9 mouse cellular contexts compared by ENCODE assay signal in genomic region chr17:24881738-24882440, GRCm38 (mm10). TPM values are rescaled to one million over a fixed set of nuclear protein-coding genes. Genes with fewer than 3 reads are reported as not detected.
DNase-seq lines count a peak whose midpoint lies in the region; ATAC-seq and TF ChIP-seq lines count a peak whose summit lies in the region.
"Had no signal": no experiment of that assay in that cellular context is flagged by ENCODE, and none has a peak within 500 bp of the region (broad histone marks: within the 10 kb centered on the region; RNA-seq: fewer than 3 reads in every experiment).

No protein-coding gene starts in this region.

- no peak overlapping the region for H3K4me2 ChIP-seq in limb, embryonic 11.5 days (ENCODE audit: low read depth, severe bottlenecking)
- H3K4me2 ChIP-seq in intestine, embryonic 16.5 days (ENCODE audit: low read depth, low read length) = no peak overlapping the region
- H3K4me2 ChIP-seq: neural tube, embryonic 13.5 days had no signal

- no peak for TF ChIP-seq POLR2A in cerebellum, adult 2 months (IDR thresholded peaks at IDR 0.05; ENCODE audit: borderline replicate concordance, insufficient read depth, low read length)

- peaks cover 5% of the 10 kb centered on the region; the same call in 1 of the 2 replicates for H3K36me3 ChIP-seq in limb, embryonic 11.5 days (ENCODE audit: control insufficient read depth, insufficient read depth, low read length)
- peaks cover 25% of the 10 kb centered on the region for H3K36me3 ChIP-seq in limb, embryonic 10.5 days
- H3K36me3 ChIP-seq in intestine, embryonic 16.5 days (ENCODE audit: control insufficient read depth, insufficient read depth, low read length) = 0 out of 2 replicates have a peak, but pooled peaks cover 4% of the 10 kb centered on the region

- no peak overlapping the region for H3K27ac ChIP-seq in cerebellum, adult 2 months (ENCODE audit: insufficient read depth, low read length)
- H3K27ac ChIP-seq in limb, embryonic 11.5 days (replicated peaks; ENCODE audit: low read depth, low read length) = no peak overlapping the region
- no peak overlapping the region for H3K27ac ChIP-seq in limb, embryonic 10.5 days
- no peak overlapping the region for H3K27ac ChIP-seq in intestine, embryonic 16.5 days (ENCODE audit: low read length)
- H3K27ac ChIP-seq: neural tube, embryonic 13.5 days had no signal

- no peak for DNase-seq in cerebellum, adult 2 months
- DNase-seq in cerebellum, adult 11 months = no peak
- DNase-seq in limb, embryonic 11.5 days (ENCODE audit: low spot score) = peak; percentile 58
- no peak for DNase-seq in limb, embryonic 10.5 days (ENCODE audit: low spot score)
- peak; percentile 18 for DNase-seq in T-cell, adult 2 months (ENCODE audit: low spot score)
- peak; percentile 72 to 75 for DNase-seq in kidney, postnatal 4 days
- DNase-seq in frontal cortex, postnatal 14 days (ENCODE audit: low spot score in 2 of 2) = no peak

- 37% methylated on average over 7 of the region's 7 CpGs for WGBS in cerebellum, adult 2 months
- 51% methylated on average over 7 of the region's 7 CpGs for WGBS in limb, embryonic 11.5 days
- WGBS in limb, embryonic 10.5 days = 47% methylated on average over 7 of the region's 7 CpGs
- 52% methylated on average over 7 of the region's 7 CpGs for WGBS in intestine, embryonic 16.5 days

- peak; percentile 50 for TF ChIP-seq CTCF in cerebellum, adult 2 months (IDR thresholded peaks at IDR 0.05; ENCODE audit: borderline replicate concordance, insufficient read depth, low read depth, low read length)

- H3K4me1 ChIP-seq in cerebellum, adult 2 months (ENCODE audit: control insufficient read depth, insufficient read depth, low read length) = peaks cover 5% of the 10 kb centered on the region
- peaks cover 12% of the 10 kb centered on the region for H3K4me1 ChIP-seq in limb, embryonic 11.5 days (ENCODE audit: control insufficient read depth, insufficient read depth, low read length)
- H3K4me1 ChIP-seq in limb, embryonic 10.5 days = peaks cover 29% of the 10 kb centered on the region
- H3K4me1 ChIP-seq in intestine, embryonic 16.5 days (ENCODE audit: control insufficient read depth, insufficient read depth, low read length) = peaks cover 20% of the 10 kb centered on the region

- no peak overlapping the region for H3K4me3 ChIP-seq in cerebellum, adult 2 months (replicated peaks; ENCODE audit: insufficient read depth, low read depth, low read length)
- H3K4me3 ChIP-seq in limb, embryonic 11.5 days (ENCODE audit: low read depth, low read length) = no peak overlapping the region
- no peak overlapping the region for H3K4me3 ChIP-seq in limb, embryonic 10.5 days
- H3K4me3 ChIP-seq in intestine, embryonic 16.5 days (ENCODE audit: low read length) = no peak overlapping the region
- H3K4me3 ChIP-seq: neural tube, embryonic 13.5 days had no signal

- no peaks in the 10 kb centered on the region for H3K27me3 ChIP-seq in cerebellum, adult 2 months (ENCODE audit: control insufficient read depth, insufficient read depth, low read length)
- no peaks in the 10 kb centered on the region for H3K27me3 ChIP-seq in limb, embryonic 11.5 days (ENCODE audit: control insufficient read depth, insufficient read depth, low read length)
- H3K27me3 ChIP-seq in limb, embryonic 10.5 days (ENCODE audit: low read depth, poor library complexity, severe bottlenecking) = no peaks in the 10 kb centered on the region
- H3K27me3 ChIP-seq in intestine, embryonic 16.5 days (replicated peaks; ENCODE audit: control insufficient read depth, insufficient read depth, low read length) = no peaks in the 10 kb centered on the region
- H3K27me3 ChIP-seq: neural tube, embryonic 13.5 days had no signal

- ATAC-seq in limb, embryonic 11.5 days (ENCODE audit: insufficient number of reproducible peaks, low FRiP score, low TSS enrichment, low read depth) = no peak
- no peak for ATAC-seq in intestine, embryonic 16.5 days

- H3K9ac ChIP-seq in limb, embryonic 11.5 days (ENCODE audit: low read length) = no peak overlapping the region
- H3K9ac ChIP-seq in intestine, embryonic 16.5 days (ENCODE audit: low read depth, low read length) = no peak overlapping the region
- H3K9ac ChIP-seq: neural tube, embryonic 13.5 days had no signal

- no peaks in the 10 kb centered on the region for H3K9me3 ChIP-seq in limb, embryonic 11.5 days (ENCODE audit: control insufficient read depth, low read length)
- H3K9me3 ChIP-seq in limb, embryonic 10.5 days (replicated peaks) = no peaks in the 10 kb centered on the region
- no peaks in the 10 kb centered on the region for H3K9me3 ChIP-seq in intestine, embryonic 16.5 days (ENCODE audit: control insufficient read depth, low read length)
- H3K9me3 ChIP-seq: neural tube, embryonic 13.5 days had no signal

RNA-seq across cellular contexts. Expression of gene Nubp2, which starts 4.3 kb away (rescaled TPM):
- 36.4 and 39.0 TPM in 2 replicates for polyA plus RNA-seq in cerebellum, adult 2 months (2012; rRNA removed)
- 65.1 and 66.0 TPM in 2 replicates for polyA plus RNA-seq in limb, embryonic 11.5 days (2014; fragmentation: Nextera tagmentation; extraction: Ambion mirVana)
- polyA plus RNA-seq in limb, embryonic 10.5 days (2016; fragmentation: Nextera tagmentation; extraction: Ambion mirVana) = 72.7 and 79.7 TPM in 2 replicates
- 58.9 and 61.3 TPM in 2 replicates for polyA plus RNA-seq in intestine, embryonic 16.5 days (2015; fragmentation: Nextera tagmentation; extraction: Ambion mirVana)

RNA-seq across cellular contexts. Expression of gene Spsb3, which starts 4.6 kb away (rescaled TPM):
- 124 and 138 TPM in 2 replicates for polyA plus RNA-seq in cerebellum, adult 2 months (2012; rRNA removed)
- 36.8 and 42.1 TPM in 2 replicates for polyA plus RNA-seq in limb, embryonic 11.5 days (2014; fragmentation: Nextera tagmentation; extraction: Ambion mirVana)
- 48.0 and 50.8 TPM in 2 replicates for polyA plus RNA-seq in limb, embryonic 10.5 days (2016; fragmentation: Nextera tagmentation; extraction: Ambion mirVana)
- 33.9 and 34.4 TPM in 2 replicates for polyA plus RNA-seq in intestine, embryonic 16.5 days (2015; fragmentation: Nextera tagmentation; extraction: Ambion mirVana)

RNA-seq across cellular contexts. Expression of gene Eme2, which starts 13.0 kb away (rescaled TPM):
- 57.3 and 62.7 TPM in 2 replicates for polyA plus RNA-seq in cerebellum, adult 2 months (2012; rRNA removed)
- 20.5 and 20.8 TPM in 2 replicates for polyA plus RNA-seq in limb, embryonic 11.5 days (2014; fragmentation: Nextera tagmentation; extraction: Ambion mirVana)
- polyA plus RNA-seq in limb, embryonic 10.5 days (2016; fragmentation: Nextera tagmentation; extraction: Ambion mirVana) = 22.1 and 30.6 TPM in 2 replicates
- 28.3 and 33.0 TPM in 2 replicates for polyA plus RNA-seq in intestine, embryonic 16.5 days (2015; fragmentation: Nextera tagmentation; extraction: Ambion mirVana)

RNA-seq across cellular contexts. Expression of gene Mrps34, which starts 13.0 kb away (rescaled TPM):
- 147 and 149 TPM in 2 replicates for polyA plus RNA-seq in cerebellum, adult 2 months (2012; rRNA removed)
- polyA plus RNA-seq in limb, embryonic 11.5 days (2014; fragmentation: Nextera tagmentation; extraction: Ambion mirVana) = 82.3 and 84.8 TPM in 2 replicates
- 104 and 105 TPM in 2 replicates for polyA plus RNA-seq in limb, embryonic 10.5 days (2016; fragmentation: Nextera tagmentation; extraction: Ambion mirVana)
- polyA plus RNA-seq in intestine, embryonic 16.5 days (2015; fragmentation: Nextera tagmentation; extraction: Ambion mirVana) = 121 and 129 TPM in 2 replicates

RNA-seq across cellular contexts. Expression of gene Nme3, which starts 14.4 kb away (rescaled TPM):
- polyA plus RNA-seq in cerebellum, adult 2 months (2012; rRNA removed) = 99.0 and 109 TPM in 2 replicates
- 51.5 and 53.0 TPM in 2 replicates for polyA plus RNA-seq in limb, embryonic 11.5 days (2014; fragmentation: Nextera tagmentation; extraction: Ambion mirVana)
- 43.6 and 47.0 TPM in 2 replicates for polyA plus RNA-seq in limb, embryonic 10.5 days (2016; fragmentation: Nextera tagmentation; extraction: Ambion mirVana)
- 76.8 and 77.1 TPM in 2 replicates for polyA plus RNA-seq in intestine, embryonic 16.5 days (2015; fragmentation: Nextera tagmentation; extraction: Ambion mirVana)

Comparison
In these comparisons a context has a peak if more than half of its experiments do, and no peak if none do; other contexts are left out.
1. DNase-seq: peak in limb, embryonic 11.5 days (single experiment), T-cell, adult 2 months (single experiment) and kidney, postnatal 4 days (2 of 2); none in cerebellum, adult 2 months (0 of 2), cerebellum, adult 11 months (single experiment), limb, embryonic 10.5 days (single experiment) and frontal cortex, postnatal 14 days (0 of 2).